Mouse (Mus musculus) lung, postnatal 0 days (tissue): ENCODE results near the gene Pnmt. TPM values are rescaled to one million over a fixed set of nuclear protein-coding genes. Genes with fewer than 3 reads are reported as not detected.
A peak's percentile ranks its signal among the peaks of the same experiment; 100 is the strongest.

Experiments used
- ATAC-seq: fragments of 200-750 bp; cut with Nextera tagmentation; 2 replicates; pipeline ENCODE4 v1.8.0; 2017; ENCODE audit warnings: moderate library complexity
- DNase-seq: peaks from one replicate; pipeline ENCODE4 v3.0.0-alpha.2; 2016; ENCODE audit warnings: low spot score
- H3K27ac ChIP-seq: fragments of 300-500 bp; sonication (generic); 2 replicates; pipeline ENCODE4 v1.5.1; 2014; ENCODE audit warnings: antibody characterized with exemption, mild to moderate bottlenecking, low read length, mixed read lengths
- H3K27me3 ChIP-seq: fragments of 300-500 bp; sonication (generic); replicated peaks from 2 replicates; pipeline ENCODE4 v1.6.1; 2014; ENCODE audit warnings: low read length, mixed read lengths; ENCODE audit not compliant: insufficient read depth
- H3K36me3 ChIP-seq: fragments of 300-500 bp; sonication (generic); 2 replicates; pipeline ENCODE4 v1.6.1; 2014; ENCODE audit warnings: low read length, mixed read lengths; ENCODE audit not compliant: insufficient read depth
- H3K4me1 ChIP-seq: fragments of 300-500 bp; sonication (generic); 2 replicates; pipeline ENCODE4 v1.6.1; 2014; ENCODE audit warnings: antibody characterized with exemption, low read depth, low read length, mixed read lengths; ENCODE audit not compliant: insufficient read depth
- H3K4me2 ChIP-seq: fragments of 300-500 bp; sonication (generic); replicated peaks from 2 replicates; pipeline ENCODE4 v1.6.1; 2014; ENCODE audit warnings: low read depth, mild to moderate bottlenecking, low read length, moderate library complexity, mixed read lengths
- H3K4me3 ChIP-seq: fragments of 300-500 bp; sonication (generic); 2 replicates; pipeline ENCODE4 v1.5.1; 2014; ENCODE audit warnings: low read depth, low read length
- H3K9ac ChIP-seq: fragments of 300-500 bp; sonication (generic); replicated peaks from 2 replicates; pipeline ENCODE4 v1.6.1; 2014; ENCODE audit warnings: low read depth, mild to moderate bottlenecking
- H3K9me3 ChIP-seq: fragments of 300-500 bp; sonication (generic); 2 replicates; pipeline ENCODE4 v1.6.1; 2016; ENCODE audit warnings: low read length, mixed read lengths
- CTCF ChIP-seq: IDR thresholded peaks from 2 replicates; pipeline ENCODE4 v1.5.1; 2016; ENCODE audit warnings: antibody characterized with exemption, mild to moderate bottlenecking
- EP300 ChIP-seq: IDR thresholded peaks from 2 replicates; pipeline ENCODE4 v1.6.1; 2016; ENCODE audit warnings: antibody characterized with exemption, mild to moderate bottlenecking, control low read depth
- WGBS: fragments of 180-500 bp; shearing (Covaris S2); extraction: QIAGEN DNeasy Blood & Tissue Kit; methylation state at CpG from one replicate; pipeline ENCODE4 v1.1.7; 2014; 5-methylcytosine and 5-hydroxymethylcytosine counted together
- polyA plus RNA-seq: library from polyadenylated mRNA; unstranded; fragments of >200 nt; fragmentation: Nextera tagmentation; extraction: Ambion mirVana; gene quantifications from 2 replicates; pipeline ENCODE4 v1.2.1, GENCODE M21; 2015

The Pnmt gene
- polyA plus RNA-seq, 1 experiment from 2014 or later = not detected

DNA sequence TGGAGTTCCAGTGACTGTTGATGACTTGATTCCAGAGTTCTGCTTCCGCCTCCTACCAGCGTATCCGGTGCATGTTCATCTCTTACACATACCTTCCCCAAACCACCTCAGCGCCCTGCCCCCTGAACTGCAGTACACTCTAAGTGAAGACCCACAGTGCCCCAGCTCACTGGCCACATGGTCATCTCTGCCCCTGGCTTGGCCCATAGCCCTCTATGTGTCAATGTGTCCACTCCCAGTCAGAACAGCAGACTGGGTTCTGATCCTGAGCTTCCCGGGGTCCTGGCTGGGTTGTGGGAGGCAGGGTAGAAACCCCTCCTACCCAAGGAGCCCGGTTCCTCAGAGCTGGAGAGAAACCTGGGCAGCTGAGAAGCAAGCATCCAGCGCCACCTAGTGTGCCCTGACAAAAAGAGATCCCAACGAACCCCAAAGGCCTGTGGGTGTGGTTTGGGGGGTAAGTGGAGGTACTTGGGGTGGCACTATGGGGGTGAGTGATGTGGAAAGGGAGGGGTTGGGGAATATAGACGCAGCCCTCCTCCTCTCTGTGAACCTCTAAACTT lies 3.1 kb downstream of the Pnmt start:
- peaks cover 8% of the 10 kb centered on the region; the same call in 1 of the 2 replicates for H3K4me1 ChIP-seq
- no peak overlapping the region for H3K4me2 ChIP-seq

DNA sequence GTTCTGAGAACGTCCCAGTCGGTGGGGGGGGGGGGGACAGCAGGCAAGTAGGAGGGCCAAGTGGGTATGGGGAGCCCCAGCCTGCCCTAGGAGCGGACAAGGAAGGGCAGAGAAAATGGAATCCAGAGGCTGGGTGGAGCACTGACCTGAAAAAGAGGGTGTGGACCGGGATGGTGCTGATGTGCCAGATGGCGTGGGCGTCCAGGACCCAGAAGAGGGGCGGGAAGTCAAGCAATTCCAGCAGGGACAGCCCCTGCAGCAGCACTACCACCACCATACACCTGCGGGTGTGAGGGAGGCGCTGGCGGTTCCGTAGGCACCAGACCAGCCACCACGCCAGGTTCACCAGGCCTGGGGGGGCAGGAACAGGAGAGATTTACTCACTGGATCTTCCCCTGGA lies 3.9 kb downstream of the Pnmt start:
- Histone ChIP-seq H3K36me3 (no peaks in the 10 kb centered on the region), H3K27ac (no peak overlapping the region), H3K27me3 (peaks cover 13% of the 10 kb centered on the region; the same call in 1 of the 2 replicates), H3K9me3 (no peaks in the 10 kb centered on the region), H3K4me3 (no peak overlapping the region), H3K9ac (no peak overlapping the region), H3K4me2 (no peak overlapping the region), H3K4me1 (peaks cover 8% of the 10 kb centered on the region; the same call in 1 of the 2 replicates)
- ATAC-seq (no peak), DNase-seq (no peak)
- no peak for TF ChIP-seq CTCF
- TF ChIP-seq EP300 = no peak
- WGBS = 77% methylated on average over 12 of the region's 12 CpGs

More for the DNA sequence above, 3.1 kb downstream of the Pnmt start:
- peaks cover 13% of the 10 kb centered on the region; the same call in 1 of the 2 replicates for H3K27me3 ChIP-seq
- H3K9ac ChIP-seq = no peak overlapping the region
- H3K36me3 ChIP-seq = no peaks in the 10 kb centered on the region
- H3K9me3 ChIP-seq = no peaks in the 10 kb centered on the region
- no peak for ATAC-seq
- H3K27ac ChIP-seq = no peak overlapping the region
- no peak for TF ChIP-seq EP300
- peak; percentile 78 for TF ChIP-seq CTCF
- H3K4me3 ChIP-seq = no peak overlapping the region
- peak; percentile 76 for DNase-seq
- WGBS = 30% methylated on average over 9 of the region's 9 CpGs

DNA sequence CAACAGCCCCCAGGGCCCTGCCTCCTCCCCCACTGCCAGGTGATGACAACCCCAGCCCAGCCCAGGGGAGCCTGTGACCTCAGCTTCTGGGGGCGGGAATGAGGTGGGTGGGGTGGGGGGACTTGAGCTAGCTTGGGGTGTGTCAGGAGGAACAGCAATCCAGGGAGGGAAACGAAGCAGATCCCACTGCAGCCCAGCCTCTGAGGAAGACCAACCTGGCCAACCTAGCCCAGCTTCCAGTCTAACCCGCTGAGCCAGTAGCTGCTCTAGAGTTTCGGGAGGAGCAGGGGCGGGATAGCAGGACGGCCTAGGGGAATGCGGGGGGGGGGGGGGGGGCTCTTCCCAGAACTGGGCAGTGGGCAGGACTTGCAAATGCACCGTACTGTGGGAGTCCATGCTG lies 5.8 kb downstream of the Pnmt start:
- TF ChIP-seq EP300 = no peak
- TF ChIP-seq CTCF = no peak
- peak; percentile 18; the same call in 1 of the 2 replicates for ATAC-seq
- Histone ChIP-seq H3K4me1 (peaks cover 8% of the 10 kb centered on the region; the same call in 1 of the 2 replicates), H3K36me3 (no peaks in the 10 kb centered on the region), H3K4me2 (no peak overlapping the region), H3K9ac (no peak overlapping the region), H3K27me3 (peaks cover 8% of the 10 kb centered on the region; the same call in 1 of the 2 replicates), H3K9me3 (no peaks in the 10 kb centered on the region), H3K4me3 (no peak overlapping the region), H3K27ac (no peak overlapping the region)
- 18% methylated on average over 8 of the region's 8 CpGs for WGBS
- no peak for DNase-seq

DNA sequence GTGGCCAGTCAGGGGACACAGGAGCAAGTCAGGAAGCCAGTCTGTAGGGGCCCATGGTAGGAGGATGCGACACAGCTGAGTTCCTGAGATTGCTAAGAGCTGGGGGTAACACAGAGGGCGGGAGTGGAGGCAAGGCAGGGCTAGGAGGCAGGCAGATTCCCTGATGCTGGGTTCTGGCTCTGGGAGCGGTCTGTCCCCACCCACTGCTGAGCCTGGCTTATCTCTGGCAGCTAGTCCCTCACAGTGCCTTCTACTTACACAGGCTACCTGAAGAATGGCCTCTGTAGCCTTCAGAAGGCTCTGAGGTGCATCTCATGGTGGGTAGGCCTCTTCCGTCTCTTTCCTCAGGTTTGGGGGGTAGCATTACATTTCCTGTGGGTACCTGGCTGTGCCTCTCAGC lies 6.4 kb downstream of the Pnmt start:
- no peak for DNase-seq
- no peak overlapping the region for H3K4me2 ChIP-seq
- no peak for TF ChIP-seq EP300
- TF ChIP-seq CTCF = no peak
- H3K4me3 ChIP-seq = no peak overlapping the region
- no peaks in the 10 kb centered on the region for H3K36me3 ChIP-seq
- H3K27ac ChIP-seq = peak overlapping the region; percentile 59; the same call in 1 of the 2 replicates
- peaks cover 8% of the 10 kb centered on the region; the same call in 1 of the 2 replicates for H3K4me1 ChIP-seq
- no peak for ATAC-seq
- no peak overlapping the region for H3K9ac ChIP-seq
- 0 out of 2 replicates have a peak, but pooled peaks cover 1% of the 10 kb centered on the region for H3K27me3 ChIP-seq
- 45% methylated on average over 4 of the region's 4 CpGs for WGBS
- no peaks in the 10 kb centered on the region for H3K9me3 ChIP-seq

- peak; percentile 70 for ATAC-seq
- H3K9me3 ChIP-seq = no peaks in the 10 kb centered on the region
- no peaks in the 10 kb centered on the region for H3K27me3 ChIP-seq
- peaks cover 8% of the 10 kb centered on the region; the same call in 1 of the 2 replicates for H3K4me1 ChIP-seq
- H3K27ac ChIP-seq = peak overlapping the region; percentile 43
- no peak overlapping the region for H3K4me2 ChIP-seq
- no peak for TF ChIP-seq CTCF
- no peak for TF ChIP-seq EP300
- WGBS = 48% methylated on average over 6 of the region's 6 CpGs
- H3K4me3 ChIP-seq = no peak overlapping the region
- DNase-seq = peak; percentile 75
- H3K36me3 ChIP-seq = no peaks in the 10 kb centered on the region
- H3K9ac ChIP-seq = no peak overlapping the region
Observed at GRCm38 (mm10) chr11:98393317-98393716, 7.1 kb downstream of the Pnmt start.

DNA sequence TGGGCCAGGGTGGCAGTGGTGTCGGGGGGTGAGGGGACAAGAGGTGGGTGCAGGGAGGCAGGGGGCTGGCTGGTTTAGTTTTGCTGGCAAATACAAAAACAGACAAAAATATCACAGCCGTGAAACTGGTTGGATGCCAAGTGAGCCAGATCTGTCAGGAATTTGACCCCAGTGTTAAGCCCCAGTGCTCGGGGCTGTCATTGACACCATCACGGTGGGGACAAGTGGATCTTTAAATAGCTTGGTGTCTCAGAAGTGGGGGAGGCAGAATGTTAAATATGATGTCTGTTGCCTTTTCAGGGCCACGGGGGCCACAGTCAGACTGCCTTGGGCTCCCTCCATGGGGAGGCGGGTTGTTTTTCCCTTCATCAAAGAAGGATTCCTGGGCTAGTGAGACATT lies 8.1 kb downstream of the Pnmt start:
- DNase-seq = no peak
- no peak overlapping the region for H3K27ac ChIP-seq
- no peak overlapping the region for H3K9ac ChIP-seq
- WGBS = 24% methylated on average over 6 of the region's 6 CpGs
- TF ChIP-seq CTCF = no peak
- TF ChIP-seq EP300 = no peak
- ATAC-seq = no peak
- H3K9me3 ChIP-seq = no peaks in the 10 kb centered on the region
- H3K4me1 ChIP-seq = peaks cover 8% of the 10 kb centered on the region; the same call in 1 of the 2 replicates
- H3K4me2 ChIP-seq = no peak overlapping the region
- H3K27me3 ChIP-seq = no peaks in the 10 kb centered on the region
- no peaks in the 10 kb centered on the region for H3K36me3 ChIP-seq
- H3K4me3 ChIP-seq = no peak overlapping the region
